Mouse (Mus musculus): ENCODE results near the gene 3110040M04Rik. TPM values are rescaled to one million over a fixed set of nuclear protein-coding genes. Genes with fewer than 3 reads are reported as not detected.

3110040M04Rik gene
- polyA plus RNA-seq (2012; rRNA removed) = 0.51 TPM in 1 of 2 replicates, not detected in the other

GRCm38 (mm10) chr1:151203818-151204217 is at the start of gene 3110040M04Rik:
Gene 3110040M04Rik, plus strand, starts transcription at chr1:151204121.

GRCm38 (mm10) chr1:151182266-151182665 is 21.7 kb upstream of the 3110040M04Rik start, which contains the start of gene Gm47985:
Gene Gm47985, plus strand, starts transcription at chr1:151182537.

GRCm38 (mm10) chr1:151192075-151192474 is 11.8 kb upstream of the 3110040M04Rik start, which contains the start of gene Gm8947:
Gene Gm8947, plus strand, starts transcription at chr1:151192376.

GRCm38 (mm10) chr1:151198120-151198519 is 5.8 kb upstream of the 3110040M04Rik start, which contains the start of gene Gm47995:
Gene Gm47995, plus strand, starts transcription at chr1:151198448.

GRCm38 (mm10) chr1:151209824-151210355 is 6.0 kb downstream of the 3110040M04Rik start, which contains the start of gene Gm47996:
Gene Gm47996, plus strand, starts transcription at chr1:151210131.

Other genes starting within 250 kb of the 3110040M04Rik start
- gene Hmcn1, start 210.7 kb upstream of the 3110040M04Rik start, polyA plus RNA-seq (2012; rRNA removed) = 0.20 and 0.50 TPM in 2 replicates
- gene Gm47985, start 21.6 kb upstream of the 3110040M04Rik start, polyA plus RNA-seq (2012; rRNA removed) = 0.11 TPM in 1 of 2 replicates, not detected in the other
- 0.09 and 0.13 TPM in 2 replicates for gene Gm8947, start 11.7 kb upstream of the 3110040M04Rik start, polyA plus RNA-seq (2012; rRNA removed)
- not detected in 2 replicates for gene Gm47995, start 5.7 kb upstream of the 3110040M04Rik start, polyA plus RNA-seq (2012; rRNA removed)
- not detected in 2 replicates for gene Gm47996, start 6.0 kb downstream of the 3110040M04Rik start, polyA plus RNA-seq (2012; rRNA removed)
- 17.0 and 17.6 TPM in 2 replicates for gene Ivns1abp, start 140.4 kb downstream of the 3110040M04Rik start, polyA plus RNA-seq (2012; rRNA removed)
- 0.98 and 1.5 TPM in 2 replicates for gene Swt1, start 224.3 kb downstream of the 3110040M04Rik start, polyA plus RNA-seq (2012; rRNA removed)
- gene Trmt1l, start 224.4 kb downstream of the 3110040M04Rik start, polyA plus RNA-seq (2012; rRNA removed) = 3.5 and 5.2 TPM in 2 replicates